Mouse (Mus musculus) thymus, postnatal 36 days (tissue): ENCODE measurements around the gene Zic5.

ENCODE experiments used
- DNase-seq, 2 experiments: peaks; one replicate each; pipeline ENCODE4 v3.0.0; 2022; ENCODE audit warnings: mixed read lengths in 2 of 2

Zic5 gene

DNA sequence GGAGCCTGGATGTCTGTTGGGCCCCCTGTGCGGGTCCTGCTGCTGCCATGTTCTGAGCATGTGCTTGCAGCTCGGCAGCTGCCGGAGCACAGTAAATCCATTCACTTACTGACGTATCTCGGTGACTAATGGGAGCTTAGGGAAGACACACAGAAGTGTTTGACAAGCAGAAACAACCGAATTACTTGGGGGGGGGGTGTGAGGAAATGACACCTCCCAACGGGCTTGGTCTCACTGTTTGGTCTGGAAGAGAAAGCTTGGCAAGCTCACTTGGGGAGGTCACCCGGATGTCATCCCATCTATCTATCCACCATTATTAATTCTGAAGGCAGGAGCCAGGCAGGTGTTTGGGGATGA lies 38.3 kb downstream of the Zic5 start:
- DNase-seq: no peak

DNA sequence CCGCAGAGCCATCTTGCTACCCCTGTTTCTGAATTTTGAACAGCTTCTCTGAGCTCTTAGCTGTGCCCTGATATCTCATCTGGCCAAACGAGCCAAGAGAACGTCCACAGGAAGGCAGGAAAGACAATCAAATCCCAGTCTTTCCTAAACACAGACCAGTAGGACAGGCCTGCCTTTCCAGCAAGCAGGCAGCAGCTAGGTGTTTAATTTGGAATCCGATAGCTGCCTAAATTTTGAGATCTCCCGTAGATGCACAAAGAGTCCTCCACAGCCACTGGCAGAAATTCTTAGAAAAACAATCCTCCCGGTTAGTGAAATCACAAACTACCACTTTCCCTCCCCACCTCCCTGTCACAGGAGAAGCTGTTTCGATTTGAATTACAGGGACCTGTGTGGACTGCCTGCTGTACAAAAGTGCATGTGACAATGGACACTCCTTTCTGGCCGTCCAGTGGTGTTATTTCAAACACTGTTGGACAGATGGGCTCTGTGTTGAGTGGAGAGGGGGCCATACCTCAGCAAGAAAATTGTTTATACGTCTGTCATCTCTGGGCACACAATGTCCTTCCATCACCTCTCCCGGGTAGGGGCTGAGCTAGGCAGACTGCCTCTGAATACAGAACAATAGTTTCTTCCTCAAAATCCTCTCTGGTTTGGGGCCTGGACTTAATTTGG lies 38.8 kb downstream of the Zic5 start:
- DNase-seq: no peak

- DNase-seq: no peak
Observed at GRCm38 (mm10) chr14:122424441-122424840, 41.0 kb downstream of the Zic5 start.

DNA sequence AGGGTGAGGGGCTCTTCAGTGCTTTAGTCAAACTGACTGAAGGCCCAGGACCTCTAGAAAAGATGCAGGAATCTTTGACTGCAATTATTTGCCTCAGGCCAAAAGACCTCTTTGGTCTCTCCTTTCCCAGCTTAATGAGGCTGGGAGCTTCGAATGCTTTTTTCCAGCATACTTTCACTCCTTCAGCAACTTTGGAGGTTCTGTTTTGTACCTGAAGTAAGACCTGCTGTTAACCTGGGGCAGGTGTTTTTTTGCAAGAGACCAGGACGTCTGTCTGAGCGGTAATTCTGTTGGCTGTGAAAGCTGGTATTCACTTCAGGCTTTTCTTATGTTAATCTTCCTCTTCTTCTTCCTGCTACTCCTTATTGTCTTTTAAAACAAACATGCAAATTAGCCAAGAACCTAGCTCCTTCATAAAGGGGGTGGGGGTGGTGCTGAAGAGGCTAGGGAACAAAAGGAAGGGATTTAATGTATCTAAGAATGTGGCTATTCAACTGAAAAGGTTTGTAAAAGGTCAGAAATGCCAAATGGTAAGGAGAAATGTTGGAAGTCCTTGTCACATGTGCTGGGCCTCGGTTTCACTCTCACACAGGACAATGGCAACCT lies 49.2 kb downstream of the Zic5 start:
- no peak for DNase-seq

DNA sequence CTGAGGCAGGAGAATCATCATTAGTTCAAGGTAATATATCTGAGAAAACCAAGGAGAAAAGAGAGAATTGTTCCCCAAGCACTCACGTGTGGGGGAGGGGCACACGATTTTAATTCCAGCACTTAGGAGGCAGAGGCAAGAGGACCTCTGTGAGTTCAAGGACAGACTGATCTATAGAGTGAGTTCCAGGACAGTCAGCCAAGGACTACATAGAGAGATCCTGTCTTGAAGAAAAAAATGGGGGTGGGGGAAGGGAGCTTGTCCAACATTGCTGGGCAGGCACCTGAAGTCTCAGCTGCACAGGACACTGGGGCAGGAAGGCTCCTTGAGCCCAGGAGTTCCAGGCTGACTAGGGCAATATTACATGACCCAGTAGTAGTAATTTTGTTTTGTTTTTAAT lies 50.7 kb downstream of the Zic5 start:
- DNase-seq: no peak

GRCm38 (mm10) chr14:122413542-122413928 lies 51.9 kb downstream of the Zic5 start:
- no peak for DNase-seq

GRCm38 (mm10) chr14:122412841-122413541 lies 52.5 kb downstream of the Zic5 start:
- no peak for DNase-seq
